Mouse (Mus musculus) heart, adult 18-20 months (tissue): ENCODE data around the gene Ncs1. TPM values are rescaled to one million over a fixed set of nuclear protein-coding genes. Genes with fewer than 3 reads are reported as not detected.
A peak's percentile ranks its signal among the peaks of the same experiment; 100 is the strongest.

Experiments used
- DNase-seq, 2 experiments: peaks; one replicate each; pipeline ENCODE4 v3.0.0; 2021 to 2022; ENCODE audit warnings: mixed read lengths in 1 of 2
- total RNA-seq, 2 experiments: library from RNA; stranded (reverse); gene quantifications; 2 replicates each; pipeline ENCODE4 v1.2.3; 2021

The Ncs1 gene
- total RNA-seq, 2 experiments from 2014 or later = 12.2 to 12.7 TPM

DNA sequence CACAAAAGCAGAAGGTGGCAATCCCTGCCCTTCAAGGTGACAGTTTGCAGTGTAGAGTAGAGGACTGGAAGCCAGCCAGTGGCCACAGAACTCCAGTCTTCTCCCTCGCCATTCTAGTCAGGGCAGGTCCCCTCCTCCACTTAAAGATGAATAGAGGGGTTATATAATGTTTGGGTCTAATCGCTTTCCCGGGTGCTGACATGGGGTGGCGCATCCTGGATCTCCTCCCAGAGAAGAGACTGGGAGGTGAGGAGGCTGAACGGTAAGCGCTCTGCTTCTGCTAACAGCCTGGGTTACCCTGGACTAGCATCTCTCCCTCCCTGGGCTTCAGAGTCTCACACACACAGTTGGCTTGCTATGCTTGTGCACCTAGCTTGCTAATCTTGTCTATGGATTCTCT, 32.2 kb downstream of the Ncs1 start:
- peak in 1 of 2 experiments; percentile 18 for DNase-seq

DNA sequence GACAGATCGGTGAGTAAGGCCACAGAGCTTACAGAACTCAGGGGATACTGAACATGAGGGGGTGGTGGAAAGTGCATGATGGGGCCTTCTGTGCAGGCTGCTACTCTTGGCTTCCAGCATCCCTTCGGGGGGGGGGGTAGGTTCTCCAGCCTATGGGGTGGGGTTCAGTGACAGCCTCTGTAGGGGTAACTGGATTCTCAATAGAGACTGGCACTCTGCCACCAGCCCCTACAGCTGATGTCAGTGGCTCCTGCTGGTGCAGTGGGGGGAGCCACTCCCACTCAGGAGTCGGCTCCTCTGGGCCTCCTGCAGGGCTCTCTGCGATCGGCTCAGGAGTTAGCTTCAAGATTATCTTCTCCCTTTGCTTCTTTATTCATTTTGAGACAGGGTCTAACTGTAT, 32.9 kb downstream of the Ncs1 start:
- no peak for DNase-seq

DNA sequence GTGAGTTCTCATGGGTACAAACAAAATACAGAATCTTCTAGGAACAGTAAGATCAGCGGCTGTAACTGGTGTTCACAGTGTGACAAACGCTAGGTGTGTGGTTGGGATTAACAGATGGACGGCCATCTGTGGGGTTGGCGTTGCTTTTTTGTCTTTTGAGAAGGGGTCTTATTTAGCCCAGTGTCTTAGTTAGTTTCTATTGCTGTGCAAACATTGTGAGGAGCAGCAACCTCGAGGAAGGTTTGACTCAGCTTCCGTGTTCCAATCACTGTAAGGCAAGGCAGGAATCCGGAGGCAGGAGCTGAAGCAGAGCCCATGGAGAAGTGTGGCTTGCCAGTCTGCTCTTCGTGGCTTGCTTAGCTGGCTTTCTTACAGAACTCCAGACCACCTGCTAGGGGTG, 35.5 kb downstream of the Ncs1 start:
- no peak for DNase-seq

DNA sequence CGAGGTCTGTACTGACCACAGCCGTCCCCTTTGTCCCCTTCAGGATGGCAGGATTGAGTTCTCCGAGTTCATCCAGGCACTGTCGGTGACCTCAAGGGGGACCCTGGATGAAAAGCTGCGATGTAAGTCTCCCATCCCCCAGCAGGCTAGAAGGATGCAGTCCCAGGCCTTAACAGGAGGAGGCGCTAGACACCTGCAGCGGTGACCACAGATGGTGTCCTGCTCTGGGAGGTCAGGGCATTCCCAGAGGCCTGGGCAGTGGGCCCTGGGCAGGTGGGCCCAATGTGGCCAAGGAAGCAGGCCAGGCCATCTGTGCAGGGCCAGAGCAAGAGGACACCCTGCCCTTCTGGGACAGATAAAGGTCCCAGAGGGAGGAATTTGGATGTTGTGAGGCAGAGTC, 36.6 kb downstream of the Ncs1 start:
- DNase-seq = no peak

DNA sequence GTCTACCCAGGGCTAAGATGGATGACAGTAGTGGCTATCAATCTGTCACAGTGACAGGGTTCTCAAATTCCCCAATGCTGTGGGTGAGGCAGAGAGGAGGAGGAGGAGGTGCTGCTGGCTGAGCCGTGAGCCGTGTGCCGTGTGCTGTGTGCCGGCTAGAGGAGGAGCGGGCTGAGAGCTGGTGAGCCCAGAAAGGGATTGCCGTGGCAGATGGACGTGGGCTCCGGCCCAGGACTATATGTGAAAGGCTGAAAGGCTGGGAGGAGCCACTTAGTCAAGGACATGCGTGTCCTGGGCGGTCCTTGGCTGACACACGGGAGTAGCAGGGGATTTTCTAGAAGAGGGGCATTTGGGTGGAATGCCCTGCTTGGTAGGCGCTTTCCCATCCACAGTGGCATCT, 37.3 kb downstream of the Ncs1 start:
- no peak for DNase-seq

DNA sequence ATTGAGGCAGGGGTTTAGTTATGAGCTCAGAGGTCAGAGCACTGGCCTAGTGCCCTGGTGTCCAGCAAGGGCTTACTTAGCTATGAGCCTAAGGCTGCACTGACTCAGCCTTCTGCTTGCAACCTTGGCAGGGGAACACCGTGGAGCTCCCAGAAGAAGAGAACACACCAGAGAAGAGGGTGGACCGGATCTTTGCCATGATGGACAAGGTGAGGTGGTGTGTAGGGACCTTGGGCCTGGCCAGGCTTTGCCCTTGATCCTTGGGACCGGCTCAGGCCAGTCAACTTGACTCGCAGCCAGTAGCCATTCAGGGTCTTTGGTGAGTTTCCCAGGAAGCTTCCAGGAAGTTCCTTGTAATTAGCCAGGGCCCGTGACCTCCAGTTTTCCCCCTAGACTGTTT, 38.9 kb downstream of the Ncs1 start:
- DNase-seq = no peak

DNA sequence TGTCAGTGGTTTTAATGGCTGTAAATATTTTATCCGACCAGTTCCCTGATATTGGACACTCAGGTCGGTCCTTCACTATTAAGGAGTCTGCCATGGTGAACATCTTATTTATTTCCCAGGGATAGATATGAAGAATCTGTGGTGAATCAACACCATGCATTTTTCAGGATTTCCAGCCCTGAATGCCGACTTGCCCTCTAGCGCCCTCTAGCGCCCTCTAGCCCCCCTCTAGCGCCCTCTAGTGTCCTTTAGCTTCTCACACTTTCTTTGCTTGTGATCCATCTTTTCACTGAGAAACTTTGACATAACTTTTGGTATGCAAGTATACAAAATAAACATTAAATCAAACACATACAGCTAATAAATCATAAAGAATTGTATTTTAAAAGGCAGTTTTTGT, 45.8 kb downstream of the Ncs1 start:
- peak; percentile 35 to 81 for DNase-seq

DNA sequence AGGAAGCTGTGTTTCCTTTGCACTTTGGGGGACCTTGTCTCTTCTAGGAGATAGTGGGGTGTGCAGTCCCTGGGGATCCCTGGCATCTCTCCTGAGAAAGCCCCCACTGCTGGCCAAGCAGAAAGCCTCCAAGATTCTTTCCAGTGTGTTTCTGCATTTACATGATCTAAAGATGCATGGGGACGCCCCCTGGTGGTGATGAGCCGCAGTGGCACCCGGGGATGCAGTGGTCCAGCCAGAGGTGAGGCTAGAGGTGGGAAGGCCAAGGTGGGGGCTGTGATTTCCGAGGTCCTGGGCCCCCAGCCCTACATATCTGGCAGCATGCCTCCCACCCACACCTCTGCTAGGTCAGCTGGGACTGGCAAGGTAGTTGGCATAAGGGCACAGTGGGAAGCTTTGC, 49.4 kb downstream of the Ncs1 start:
- DNase-seq = peak; percentile 57 to 87

DNA sequence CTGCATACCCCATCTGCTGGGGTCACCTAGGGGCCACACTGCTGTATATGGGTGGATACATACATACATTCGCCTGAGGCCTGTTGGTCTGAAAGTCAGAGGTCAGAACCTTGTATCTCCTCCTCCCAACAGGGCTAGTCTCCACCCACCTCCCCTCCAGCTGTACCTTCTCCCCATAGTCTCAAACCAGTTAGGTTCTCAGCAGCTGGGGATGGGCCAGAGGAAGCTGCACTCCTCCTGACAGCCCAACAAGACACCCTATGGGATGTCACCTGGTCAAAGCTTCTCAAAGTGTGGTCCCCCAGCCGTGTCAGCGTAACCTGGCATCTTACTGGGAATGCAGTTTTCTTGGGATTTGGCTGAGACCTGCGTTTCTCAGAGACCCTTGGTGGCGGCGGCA, 50.8 kb downstream of the Ncs1 start:
- DNase-seq = no peak

DNA sequence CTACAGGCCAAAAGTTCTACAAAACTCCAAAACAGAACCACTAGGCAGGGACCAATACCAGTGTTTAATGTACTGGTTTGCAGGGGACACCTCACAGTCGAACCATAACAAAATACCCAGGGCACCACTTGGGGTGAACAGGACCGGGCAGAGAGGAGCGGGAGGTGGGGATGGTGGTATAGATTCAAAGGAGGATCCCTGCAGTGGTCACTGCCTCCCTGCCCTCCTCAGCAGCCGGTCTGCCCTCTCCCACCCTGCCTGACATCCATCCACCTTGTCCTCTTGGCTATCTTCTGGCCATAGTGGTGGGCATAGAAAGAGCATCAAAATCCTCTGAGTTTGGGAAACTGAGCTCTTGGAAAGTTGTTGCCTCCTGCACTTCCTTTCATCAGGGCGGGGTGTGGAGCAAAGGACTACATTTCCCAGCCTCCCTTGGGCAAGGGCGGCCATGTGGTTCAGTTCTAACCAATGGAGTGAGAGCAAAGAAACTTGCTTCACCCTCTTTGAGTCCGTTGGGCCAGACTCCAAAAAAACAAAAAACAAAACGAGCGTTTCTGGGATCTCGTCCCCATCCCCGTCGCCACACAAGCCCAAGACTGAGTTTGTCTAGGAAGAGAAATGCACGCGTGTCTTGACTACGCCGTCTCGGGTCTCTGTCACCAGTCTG, 52.1 kb downstream of the Ncs1 start:
- peak; percentile 81 to 82 for DNase-seq

DNA sequence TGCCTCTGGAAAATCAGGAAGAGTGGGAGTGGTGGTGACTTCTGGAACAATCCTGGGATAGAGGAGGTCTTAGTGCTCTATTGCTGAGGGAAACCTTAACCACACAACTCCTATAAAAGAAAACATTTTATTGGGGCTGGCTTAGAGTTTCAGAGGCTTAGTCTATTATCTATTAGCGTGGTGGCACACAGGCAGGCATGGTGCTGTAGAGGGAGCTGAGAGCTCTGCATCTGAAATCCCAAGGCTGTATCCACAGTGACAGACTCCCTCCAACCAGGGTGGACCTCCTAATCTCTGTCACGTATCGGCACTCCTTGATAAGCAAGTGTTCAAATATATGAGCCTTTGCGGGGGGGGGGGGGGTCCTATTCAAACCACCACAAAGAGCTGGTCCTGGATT, 53.2 kb downstream of the Ncs1 start:
- no peak for DNase-seq

DNA sequence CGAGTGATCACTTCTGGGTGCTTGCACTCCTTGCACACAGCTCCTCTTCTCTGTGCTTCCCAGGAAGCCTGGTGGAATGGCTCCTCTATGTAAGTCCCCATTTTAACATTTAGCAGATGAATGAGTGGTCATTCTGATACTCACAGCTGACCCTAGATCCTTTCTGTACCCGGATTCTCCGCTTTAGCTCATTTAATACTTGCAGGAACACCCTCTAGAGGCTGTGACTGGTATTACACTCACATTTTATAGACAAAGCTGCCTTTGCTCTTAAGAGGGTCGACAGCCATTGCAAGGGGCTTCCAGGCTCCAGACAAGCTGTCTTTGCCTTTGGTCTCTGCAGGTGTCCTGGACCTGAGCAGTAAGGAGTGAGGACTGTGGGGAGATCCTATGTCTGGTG, 53.6 kb downstream of the Ncs1 start:
- peak in 1 of 2 experiments; percentile 55 for DNase-seq

DNA sequence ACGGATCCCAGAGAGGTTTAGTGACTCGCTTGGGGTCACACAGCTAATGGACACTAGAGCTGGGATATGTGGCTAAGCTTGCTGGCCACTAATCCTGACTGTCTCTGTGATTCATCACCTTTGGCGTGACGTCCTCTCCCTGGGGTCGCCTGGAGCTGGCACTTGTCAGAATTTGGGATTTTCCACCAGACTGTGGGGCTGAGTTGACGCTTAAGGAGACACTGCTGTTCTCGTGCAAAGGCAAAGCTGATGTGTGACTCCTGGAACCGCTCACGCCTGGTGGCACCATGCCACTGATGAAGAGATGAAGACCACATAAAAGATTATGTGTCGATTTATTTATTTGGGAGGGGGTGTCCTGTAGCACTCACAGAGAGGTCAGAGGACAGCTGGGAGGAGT, 54.4 kb downstream of the Ncs1 start:
- DNase-seq = peak in 1 of 2 experiments; percentile 33

DNA sequence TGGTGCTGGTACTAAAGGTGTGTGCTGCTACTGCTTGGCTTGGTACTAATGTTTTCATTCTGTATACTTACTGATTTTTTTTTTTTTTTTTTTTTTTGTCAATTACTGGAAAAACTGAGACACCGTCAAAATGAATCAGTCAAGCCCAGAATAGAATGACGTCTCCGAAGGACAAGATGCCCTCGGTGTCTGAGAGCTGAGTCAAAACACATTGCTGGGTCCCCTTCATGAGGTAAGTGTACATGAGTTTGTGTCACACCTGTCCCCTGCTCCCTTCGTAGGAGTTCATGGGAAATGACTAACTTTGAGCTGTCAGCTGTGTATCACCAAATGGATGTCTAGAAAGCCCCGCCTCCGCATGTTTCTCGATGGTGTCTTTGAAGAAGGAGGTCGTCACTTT, 57.6 kb downstream of the Ncs1 start:
- DNase-seq = no peak

DNA sequence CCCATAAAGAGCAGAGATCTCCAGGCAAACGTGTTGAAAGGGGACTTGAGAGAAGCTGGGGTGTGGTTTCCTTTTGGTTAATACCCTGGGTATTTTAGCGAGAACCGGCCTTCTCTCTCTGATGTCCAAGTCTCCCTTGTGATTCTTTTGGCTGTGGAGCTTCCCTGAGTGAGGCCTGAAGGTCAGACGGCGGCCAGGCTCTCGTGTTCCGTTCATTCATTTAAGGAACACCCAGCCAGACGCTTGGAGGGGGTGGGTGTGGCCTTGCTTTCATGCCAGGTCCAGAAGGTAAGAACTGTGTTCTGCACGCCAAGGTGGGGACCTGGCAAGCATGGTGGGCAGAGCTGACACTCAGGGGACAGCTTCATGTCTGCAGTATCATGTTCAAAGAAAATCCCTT, 58.6 kb downstream of the Ncs1 start:
- peak in 1 of 2 experiments; percentile 63 for DNase-seq

DNA sequence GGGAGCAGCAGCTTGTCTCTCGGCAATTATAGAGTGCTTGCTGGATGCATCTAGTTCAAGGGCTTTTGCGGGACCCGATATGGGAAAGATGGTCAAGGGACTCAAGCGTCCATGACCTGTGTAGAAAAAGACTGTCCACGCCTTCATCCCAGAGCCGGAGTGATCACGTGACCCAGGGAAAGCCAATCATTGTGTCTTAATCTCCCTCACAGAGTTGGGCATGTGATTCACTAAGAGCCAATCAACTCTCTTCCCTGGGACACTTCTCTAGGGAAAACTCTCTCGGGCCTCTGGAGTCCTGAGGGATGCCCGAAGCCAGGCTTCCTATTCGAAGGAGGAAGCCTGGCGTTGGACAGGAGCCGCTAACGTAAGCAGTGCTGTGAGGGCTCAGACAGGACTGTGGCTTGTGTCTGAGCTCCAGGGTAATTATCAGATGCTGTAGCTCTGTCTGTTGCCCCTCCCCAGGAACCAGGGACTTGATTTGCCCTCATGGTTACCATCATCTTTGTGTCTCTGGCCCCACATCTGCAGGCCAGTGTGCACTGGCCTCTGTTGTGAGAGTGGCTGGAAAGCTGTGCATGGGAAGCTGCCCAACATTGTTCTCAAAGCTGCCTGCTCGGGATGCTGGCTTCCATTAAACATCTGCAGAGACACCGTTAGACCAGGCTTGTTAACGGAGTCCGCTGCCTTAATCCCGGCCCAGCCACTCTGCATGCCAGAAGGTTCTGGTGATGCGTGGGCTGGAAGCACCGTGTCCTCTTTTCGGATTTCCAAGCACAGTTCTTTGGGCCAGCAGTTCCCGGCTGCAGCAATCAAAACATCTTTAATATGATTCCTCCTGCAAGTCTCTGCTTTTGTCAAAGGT, 59.4 kb downstream of the Ncs1 start:
- peak; percentile 37 to 54 for DNase-seq

DNA sequence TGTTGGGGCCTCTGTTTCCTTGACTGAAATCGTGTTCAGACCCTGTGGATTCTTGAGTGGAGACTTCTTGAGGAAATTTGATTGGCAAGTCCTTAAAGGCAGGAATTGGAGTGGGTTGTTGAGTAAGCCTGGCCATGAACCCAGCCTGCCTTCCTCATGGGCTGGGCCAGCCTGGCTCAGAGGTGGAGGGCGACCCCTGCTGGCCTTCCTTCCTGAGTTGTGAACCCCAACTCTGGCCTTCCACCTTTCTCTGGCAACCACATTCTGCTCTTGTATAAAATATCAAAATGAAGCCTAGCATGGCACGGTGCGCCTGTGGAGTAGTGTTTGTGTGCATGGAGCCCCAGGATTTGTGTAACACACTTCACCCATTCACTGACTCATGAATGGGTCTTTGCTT, 60.1 kb downstream of the Ncs1 start:
- DNase-seq = peak; percentile 42 to 63

DNA sequence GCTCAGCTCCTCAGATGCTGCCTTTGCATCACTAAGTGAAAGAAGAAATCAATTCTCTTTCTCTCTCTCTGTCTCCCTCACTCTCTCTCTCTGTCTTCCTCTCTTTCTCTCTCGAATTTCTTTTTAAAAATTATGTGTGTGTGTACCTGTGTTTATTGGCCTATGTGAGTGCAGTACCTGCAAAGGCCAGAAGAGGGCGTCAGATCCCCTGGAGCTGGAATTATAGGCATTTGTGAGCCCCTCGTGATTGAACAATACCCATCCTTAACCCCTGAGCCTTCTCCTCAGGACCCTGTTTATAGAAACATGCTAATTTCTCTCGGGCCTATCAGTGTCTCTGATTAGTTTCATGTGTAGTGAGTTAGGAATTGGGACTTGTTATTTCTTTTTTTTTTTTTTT, 62.6 kb downstream of the Ncs1 start:
- no peak for DNase-seq

DNA sequence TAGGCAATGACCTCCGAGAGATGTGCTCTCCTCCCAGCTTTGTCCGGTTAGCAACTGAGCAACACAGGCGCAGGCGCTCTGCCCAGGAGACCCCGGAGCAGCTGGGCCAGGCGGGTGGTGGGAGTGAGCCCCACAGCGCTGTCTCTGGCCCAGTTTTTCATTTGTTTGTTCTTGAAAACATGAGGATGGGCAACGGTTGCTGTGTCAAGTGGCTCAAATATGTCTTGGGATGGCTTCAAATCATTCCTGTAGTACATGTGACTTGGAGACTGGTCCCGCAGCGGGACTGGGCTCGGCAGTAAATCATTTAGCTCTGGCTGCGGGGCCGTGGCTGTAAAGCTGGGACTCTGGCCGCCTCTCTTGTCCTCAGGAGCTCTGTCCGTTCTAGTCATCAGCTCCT, 63.9 kb downstream of the Ncs1 start:
- DNase-seq = no peak

DNA sequence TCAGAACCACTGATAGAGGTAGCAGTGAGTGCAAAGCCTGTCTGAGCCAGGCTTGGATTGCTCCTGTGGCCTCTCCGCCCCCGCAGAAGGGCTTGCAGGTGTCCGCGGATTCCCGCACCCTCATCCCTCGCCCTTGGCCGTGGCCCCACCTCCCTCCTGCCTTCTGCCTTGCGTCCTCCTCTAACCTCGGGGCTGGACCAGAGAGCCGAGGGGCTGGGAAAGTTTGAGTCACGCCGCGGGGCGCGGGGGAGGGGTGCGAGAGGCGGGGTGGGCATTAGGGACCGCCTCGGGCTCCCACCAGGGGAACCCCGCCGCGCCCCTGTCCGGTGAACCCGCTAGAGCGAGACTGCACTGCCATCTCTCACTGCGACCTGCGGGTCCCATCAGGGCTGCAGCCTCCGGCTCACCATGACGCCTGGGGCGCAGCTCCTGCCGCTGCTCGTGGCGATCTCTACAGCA, 68.4 kb downstream of the Ncs1 start, which contains the start of gene Hmcn2:
TSS of gene Hmcn2 (plus strand) at position 409 of the 459 bp plus-strand sequence.
- peak in 1 of 2 experiments; percentile 49 for DNase-seq

DNA sequence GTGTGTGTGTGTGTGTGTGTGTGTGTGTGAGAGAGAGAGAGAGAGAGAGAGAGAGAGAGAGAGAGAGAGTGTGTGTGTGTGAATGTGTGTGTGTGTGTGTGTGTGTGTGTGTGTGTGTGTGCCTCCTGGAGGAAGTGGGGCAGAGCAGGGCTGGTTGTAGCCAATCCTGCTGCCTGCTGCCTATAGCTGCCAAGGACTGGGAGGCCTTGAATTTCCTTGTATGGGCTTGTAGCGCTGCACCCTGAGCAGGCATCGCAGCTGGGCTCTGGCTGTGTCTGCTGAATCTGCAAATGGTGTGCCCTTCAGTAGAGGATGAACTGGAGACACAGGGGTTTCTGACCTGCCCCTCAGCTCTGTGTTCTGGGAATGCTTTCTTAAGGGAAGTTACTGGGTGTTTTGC, 72.5 kb downstream of the Ncs1 start:
- DNase-seq = no peak

DNA sequence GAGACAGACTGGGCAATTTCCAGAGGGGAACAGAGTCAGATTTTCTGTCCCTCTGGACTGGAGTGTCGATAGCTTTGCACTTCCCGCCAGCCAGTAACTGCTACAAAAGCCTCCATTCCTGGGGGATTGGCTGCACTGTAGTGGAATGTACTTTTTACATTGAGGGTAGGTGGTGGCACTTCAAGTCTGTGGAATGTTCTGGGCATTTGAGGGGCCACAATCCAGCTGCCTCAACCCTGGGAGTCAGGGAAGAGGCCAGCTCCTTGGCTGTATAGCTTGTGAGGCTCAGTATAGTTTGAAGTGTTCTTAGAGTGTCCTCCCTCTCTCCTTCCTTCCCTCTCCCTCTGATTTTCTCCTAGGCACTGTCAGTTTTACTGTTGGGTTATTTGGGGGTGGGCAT, 73.6 kb downstream of the Ncs1 start:
- no peak for DNase-seq

DNA sequence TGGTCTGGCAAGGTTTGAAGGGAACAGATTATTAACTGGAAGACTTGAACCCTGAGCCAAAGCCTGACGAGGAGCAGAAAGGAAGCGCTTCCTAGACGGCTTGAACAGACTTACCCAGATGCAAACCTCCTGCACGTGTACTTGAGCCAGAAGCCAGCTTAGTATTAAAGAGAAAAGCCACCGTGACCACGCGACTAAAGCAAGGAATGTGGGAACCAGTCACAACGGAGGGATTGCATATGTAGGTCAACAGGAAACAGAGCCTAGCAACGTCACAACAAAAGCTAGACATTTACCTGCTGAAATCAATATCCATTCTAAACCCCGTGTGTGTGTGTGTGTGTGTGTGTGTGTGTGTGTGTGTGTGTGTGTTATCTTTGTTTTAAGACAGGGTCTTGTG, 81.6 kb downstream of the Ncs1 start:
- no peak for DNase-seq
